Mouse (Mus musculus) lung, postnatal 36 days (tissue): Measurements from ENCODE around the gene Zfp217.
A peak's percentile ranks its signal among the peaks of the same experiment; 100 is the strongest.
"Not testable (repeated sequence)": the region's sequence is repeated elsewhere in the genome, so short reads cannot be mapped to it uniquely, and the experiment has no call there.

ENCODE experiments used
- DNase-seq: peaks from one replicate; pipeline ENCODE4 v3.0.0; 2022; ENCODE audit warnings: mixed read lengths

Gene Zfp217

GRCm38 (mm10) chr2:170147661-170148153 is at the start of gene Zfp217:
TSS of gene Zfp217 (minus strand) at chr2:170148103.
- DNase-seq, result peak; percentile 78

GRCm38 (mm10) chr2:170195542-170196089 is 47.7 kb upstream of the Zfp217 start:
- peak; percentile 25 for DNase-seq

- no peak for DNase-seq
Observed at GRCm38 (mm10) chr2:170194845-170195244, 46.9 kb upstream of the Zfp217 start.

- DNase-seq, result no peak
Observed at GRCm38 (mm10) chr2:170193850-170194249, 45.9 kb upstream of the Zfp217 start.

- no peak for DNase-seq
Observed at GRCm38 (mm10) chr2:170193211-170193610, 45.3 kb upstream of the Zfp217 start.

- no peak for DNase-seq
Observed at GRCm38 (mm10) chr2:170192731-170193149, 44.8 kb upstream of the Zfp217 start.

DNA sequence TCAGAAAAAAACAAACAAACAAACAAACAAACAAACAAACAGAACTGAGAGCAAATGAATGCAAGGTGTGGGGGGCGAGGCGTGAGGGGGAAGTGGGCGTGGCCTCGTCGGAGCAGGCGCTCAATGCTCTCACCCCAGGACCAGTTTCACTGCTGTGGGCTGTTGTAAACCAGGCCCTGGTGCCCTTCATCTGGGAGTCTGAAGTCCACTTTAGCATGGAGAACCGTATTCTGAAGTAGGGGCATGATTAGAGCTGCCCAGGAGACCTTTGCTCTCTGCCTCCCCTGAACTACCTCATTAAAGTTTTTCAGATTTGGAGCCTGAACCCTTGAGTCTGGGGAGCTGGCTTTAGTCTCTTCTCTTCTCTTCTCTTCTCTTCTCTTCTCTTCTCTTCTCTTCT is 40.8 kb upstream of the Zfp217 start:
- no peak for DNase-seq

GRCm38 (mm10) chr2:170185137-170185837 is 37.4 kb upstream of the Zfp217 start:
- DNase-seq, result no peak

- peak; percentile 87 for DNase-seq
Observed at GRCm38 (mm10) chr2:170184175-170184983, 36.5 kb upstream of the Zfp217 start.

- peak; percentile 28 for DNase-seq
Observed at GRCm38 (mm10) chr2:170183851-170184174, 35.9 kb upstream of the Zfp217 start.

- DNase-seq, result no peak
Observed at GRCm38 (mm10) chr2:170181862-170182261, 34.0 kb upstream of the Zfp217 start.

- DNase-seq, result not testable (repeated sequence)
Observed at GRCm38 (mm10) chr2:170180769-170181168, 32.9 kb upstream of the Zfp217 start.

- DNase-seq, result no peak
Observed at GRCm38 (mm10) chr2:170179317-170179716, 31.4 kb upstream of the Zfp217 start.

DNA sequence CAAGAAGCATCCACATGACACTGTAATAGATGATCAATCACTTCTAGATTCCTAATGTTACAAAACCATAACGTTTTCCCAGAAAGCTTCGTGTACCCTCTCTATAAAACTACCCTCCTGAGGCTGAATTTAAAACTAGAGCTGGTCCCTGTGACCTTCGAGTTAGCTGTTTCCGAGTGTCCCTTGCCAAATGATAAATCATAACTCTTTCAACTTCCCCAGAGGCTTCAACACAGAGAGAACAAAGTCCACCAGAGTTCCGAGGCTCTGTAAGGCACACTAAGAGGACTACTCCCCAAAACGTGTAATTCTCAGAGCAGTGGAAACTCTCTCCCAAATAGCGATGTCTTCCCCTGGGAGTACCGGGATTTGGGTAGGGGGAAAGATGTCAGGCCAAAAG is 29.4 kb upstream of the Zfp217 start:
- DNase-seq, result no peak

GRCm38 (mm10) chr2:170176284-170176926 is 28.5 kb upstream of the Zfp217 start:
- DNase-seq, result no peak

GRCm38 (mm10) chr2:170175661-170176150 is 27.8 kb upstream of the Zfp217 start:
- no peak for DNase-seq

- no peak for DNase-seq
Observed at GRCm38 (mm10) chr2:170175190-170175589, 27.3 kb upstream of the Zfp217 start.

- DNase-seq, result no peak
Observed at GRCm38 (mm10) chr2:170169062-170169461, 21.2 kb upstream of the Zfp217 start.

DNA sequence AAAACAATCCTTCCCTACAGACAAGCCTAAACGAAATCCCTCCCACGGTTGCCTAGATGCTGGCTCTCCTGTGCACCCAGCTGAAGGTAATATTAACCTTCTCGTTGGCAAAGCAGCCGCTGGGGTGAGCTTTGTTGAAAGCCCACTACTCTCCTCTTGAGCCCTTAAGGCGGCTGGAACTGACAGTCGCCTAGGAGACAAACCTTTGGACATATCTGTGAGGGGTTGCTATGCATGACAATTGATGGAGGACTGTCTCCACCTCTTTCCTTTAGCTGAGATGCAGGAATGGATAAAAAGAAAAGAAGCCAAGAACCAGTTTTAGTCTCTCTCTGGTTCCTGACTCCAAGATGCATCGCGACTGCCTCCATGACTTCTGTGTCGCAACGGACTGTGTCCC is 17.7 kb upstream of the Zfp217 start:
- no peak for DNase-seq

DNA sequence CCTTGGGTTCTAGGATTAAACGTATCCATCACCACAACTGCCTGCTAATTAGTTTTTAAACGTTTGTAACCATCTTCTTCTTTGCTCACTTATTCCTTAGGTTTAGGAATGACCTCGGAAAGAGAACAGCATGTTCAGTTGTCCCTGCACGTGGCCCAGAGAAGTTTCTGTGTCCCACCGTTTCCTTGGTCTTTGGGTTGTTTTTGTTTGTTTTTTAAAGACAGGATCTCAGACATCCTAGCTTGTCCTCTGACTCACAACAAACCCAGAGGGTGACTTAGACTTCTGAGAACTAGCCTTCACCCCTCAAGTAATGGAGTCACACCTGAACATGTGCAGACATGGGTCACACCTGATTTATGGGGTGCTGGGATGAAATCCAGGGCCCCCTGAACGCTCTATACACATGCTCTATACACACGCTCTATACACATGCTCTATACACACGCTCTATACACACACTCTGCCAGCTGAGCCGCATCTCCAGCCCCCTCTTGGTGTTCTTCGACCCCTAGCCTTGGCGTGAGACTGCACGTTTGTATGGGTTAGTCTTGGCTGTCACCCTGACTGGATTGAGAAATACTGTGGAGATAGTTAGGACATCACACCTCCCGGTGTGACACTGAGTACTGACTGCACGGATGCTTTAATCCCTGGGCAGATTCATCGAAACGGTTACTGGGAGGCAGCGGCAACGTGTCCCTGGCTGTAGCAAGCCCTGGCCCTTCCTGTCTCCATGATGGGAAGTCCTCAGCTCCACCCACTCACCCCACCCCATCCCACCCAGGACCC is 16.0 kb upstream of the Zfp217 start:
- DNase-seq, result peak; percentile 30

- DNase-seq, result peak; percentile 47
Observed at GRCm38 (mm10) chr2:170159795-170160568, 12.1 kb upstream of the Zfp217 start.
